27 mouse cellular contexts compared by ENCODE assay signal in the genomic region with DNA sequence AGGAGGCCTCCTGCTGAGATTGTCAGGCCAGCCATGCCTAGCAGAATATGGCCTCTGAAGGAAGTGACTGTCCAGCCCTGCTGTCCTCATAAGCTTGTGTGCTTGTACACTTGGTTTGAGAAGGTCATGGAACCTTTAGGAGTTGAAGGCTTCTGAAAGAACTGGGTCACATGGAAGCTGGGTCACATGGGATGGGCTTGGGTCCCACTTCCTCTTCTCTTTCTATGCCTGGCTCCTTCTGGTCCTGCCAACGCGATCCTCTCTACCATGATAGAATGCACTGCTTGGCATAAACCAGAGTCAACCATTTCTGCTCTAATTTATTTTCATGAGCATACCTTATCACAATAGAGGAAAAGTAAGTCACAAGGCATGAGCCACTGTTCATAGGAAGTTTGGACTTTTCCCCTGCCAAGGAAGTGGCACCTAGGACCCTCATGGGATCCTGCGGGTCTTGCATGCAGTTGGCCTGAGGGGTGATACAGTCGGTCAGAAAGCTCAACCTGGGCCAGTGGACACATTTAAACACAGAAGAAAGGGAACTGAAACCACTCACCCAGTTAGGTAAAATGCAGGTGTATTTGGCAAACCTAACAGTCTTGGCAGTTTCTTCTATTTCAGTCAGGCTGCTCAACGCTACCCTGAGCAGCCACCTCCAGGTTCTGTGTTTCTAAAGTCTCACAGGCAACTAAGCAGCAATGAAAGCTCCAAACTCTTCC.
DNase-seq lines count a peak whose midpoint lies in the region; ATAC-seq and TF ChIP-seq lines count a peak whose summit lies in the region.
"Had no signal": no experiment of that assay in that cellular context is flagged by ENCODE, and none has a peak within 500 bp of the region (broad histone marks: within the 10 kb centered on the region; RNA-seq: fewer than 3 reads in every experiment).

No protein-coding gene starts in this region.

- H3K9ac ChIP-seq in CH12.LX (ENCODE audit: insufficient read depth, low read depth): no peak overlapping the region
- H3K9ac ChIP-seq: embryonic facial prominence, embryonic 12.5 days; embryonic facial prominence, embryonic 15.5 days; forebrain, postnatal 0 days; heart, embryonic 12.5 days; heart, embryonic 15.5 days; hindbrain, embryonic 13.5 days; intestine, embryonic 15.5 days had no signal

- TF ChIP-seq EP300 in CH12.LX (IDR thresholded peaks at IDR 0.05; ENCODE audit: low read length): peak; percentile 83

- no peak overlapping the region; the same call in 1 of the 2 replicates for H3K4me2 ChIP-seq in CH12.LX (ENCODE audit: insufficient read depth, low read depth, poor library complexity, severe bottlenecking)
- H3K4me2 ChIP-seq: embryonic facial prominence, embryonic 12.5 days; embryonic facial prominence, embryonic 15.5 days; heart, embryonic 12.5 days; heart, embryonic 15.5 days; hindbrain, embryonic 13.5 days; intestine, embryonic 15.5 days had no signal

- TF ChIP-seq POLR2A in CH12.LX (IDR thresholded peaks at IDR 0.05; ENCODE audit: low read depth, low read length): no peak

- in situ Hi-C loops in CH12.LX (cut with MboI; ENCODE audit: low pct_ligation_motif_present, low pct_unique_long_range_greater_than_20kb, low sequenced_read_pairs): no loop called here

- peak; percentile 61; the same call in 1 of the 2 replicates for ATAC-seq in monocyte, adult 5-6 weeks (replicated peaks; ENCODE audit: insufficient number of reproducible peaks, low FRiP score, low TSS enrichment, poor library complexity, severe bottlenecking)
- ATAC-seq: forebrain, embryonic 14.5 days; forebrain, postnatal 0 days; hindbrain, embryonic 16.5 days; intestine, embryonic 15.5 days had no signal

- no peaks in the 10 kb centered on the region for H3K36me3 ChIP-seq in CH12.LX (replicated peaks in 1 of 2; ENCODE audit: control insufficient read depth in 1 of 2, insufficient read depth in 1 of 2, low read length in 1 of 2)
- H3K36me3 ChIP-seq: embryonic facial prominence, embryonic 12.5 days; embryonic facial prominence, embryonic 15.5 days; heart, embryonic 12.5 days; heart, embryonic 15.5 days; hindbrain, embryonic 10.5 days; hindbrain, embryonic 13.5 days; intestine, embryonic 15.5 days had no signal

- no peak for TF ChIP-seq CTCF in CH12.LX (conservative IDR thresholded peaks at IDR 0.05 in 1 of 2, IDR thresholded peaks at IDR 0.05 in 1 of 2; ENCODE audit: low read depth in 2 of 2, low read length in 2 of 2)

- no peaks in the 10 kb centered on the region for H3K79me2 ChIP-seq in CH12.LX (replicated peaks; ENCODE audit: control insufficient read depth, extremely low read depth, insufficient read depth, poor library complexity, severe bottlenecking)

- no peak for TF ChIP-seq RAD21 in CH12.LX (IDR thresholded peaks at IDR 0.05; ENCODE audit: low read depth, low read length)

- dilution Hi-C loops in CH12.LX (cut with MboI; ENCODE audit: extremely low pct_ligation_motif_present, extremely low pct_unique_long_range_greater_than_20kb, low sequenced_read_pairs): no loop called here

- H3K9me3 ChIP-seq in CH12.LX (replicated peaks; ENCODE audit: low read length): peaks cover 3% of the 10 kb centered on the region
- H3K9me3 ChIP-seq: embryonic facial prominence, embryonic 12.5 days; embryonic facial prominence, embryonic 15.5 days; heart, embryonic 12.5 days; heart, embryonic 15.5 days; hindbrain, embryonic 10.5 days; hindbrain, embryonic 13.5 days; intestine, embryonic 15.5 days had no signal

- no peak overlapping the region for H3K27ac ChIP-seq in CH12.LX (ENCODE audit: insufficient read depth, low read depth)
- H3K27ac ChIP-seq: embryonic facial prominence, embryonic 12.5 days; embryonic facial prominence, embryonic 15.5 days; gastrocnemius, adult 2 months; heart, embryonic 15.5 days; hindbrain, embryonic 10.5 days; hindbrain, embryonic 13.5 days; intestine, embryonic 15.5 days had no signal

- H3K4me3 ChIP-seq in CH12.LX (replicated peaks in 1 of 3; ENCODE audit: low read depth in 2 of 3, low read length in 2 of 3, poor library complexity in 1 of 3): no peak overlapping the region
- H3K4me3 ChIP-seq: embryonic facial prominence, embryonic 12.5 days; embryonic facial prominence, embryonic 15.5 days; gastrocnemius, adult 2 months; heart, embryonic 12.5 days; heart, embryonic 15.5 days; hindbrain, embryonic 10.5 days; hindbrain, embryonic 13.5 days; intestine, embryonic 15.5 days had no signal

- H3K4me1 ChIP-seq in CH12.LX (ENCODE audit: control insufficient read depth in 1 of 2, insufficient read depth in 2 of 2): peaks cover 6 to 23% of the 10 kb centered on the region in 2 experiments
- H3K4me1 ChIP-seq: heart, embryonic 12.5 days; heart, embryonic 15.5 days; hindbrain, embryonic 10.5 days; hindbrain, embryonic 13.5 days; intestine, embryonic 15.5 days had no signal

- no peaks in the 10 kb centered on the region for H3K27me3 ChIP-seq in CH12.LX (replicated peaks)
- H3K27me3 ChIP-seq: embryonic facial prominence, embryonic 12.5 days; embryonic facial prominence, embryonic 15.5 days; heart, embryonic 12.5 days; hindbrain, embryonic 13.5 days; intestine, embryonic 15.5 days had no signal

- DNase-seq in spleen, postnatal 36 days (ENCODE audit: low spot score in 2 of 2): peak; percentile 12 to 17
- DNase-seq in spleen, postnatal 10 days (ENCODE audit: low spot score in 2 of 2): no peak
- peak; percentile 79 for DNase-seq in CH12.LX (ENCODE audit: extremely low read depth)
- no peak for DNase-seq in layer of hippocampus, postnatal 36 days
- DNase-seq in ovary, postnatal 36 days (ENCODE audit: low spot score): no peak
- no peak for DNase-seq in cerebellum, postnatal 14 days
- DNase-seq: adrenal gland, adult 2 months; adrenal gland, postnatal 14 days; cerebellum, adult 11 months; cerebellum, adult 2 months; cerebellum, adult 9-11 months; cerebellum, postnatal 36 days; forebrain, postnatal 0 days; gastrocnemius, adult 2 months; gastrocnemius, postnatal 25 days; heart, postnatal 10 days; heart, postnatal 36 days had no signal

TF ChIP-seq in CH12.LX, 34 proteins besides CTCF, POLR2A, EP300 and RAD21:
- peak; percentile 81 for TF ChIP-seq USF2 (conservative IDR thresholded peaks at IDR 0.05; ENCODE audit: low read depth, low read length)
- TF ChIP-seq MAZ (IDR thresholded peaks at IDR 0.05; ENCODE audit: low read depth, low read length): no peak
- no peak for TF ChIP-seq PAX5 (IDR thresholded peaks at IDR 0.05; ENCODE audit: low read length)
- TF ChIP-seq USF1 (IDR thresholded peaks at IDR 0.05; ENCODE audit: low read depth, low read length): peak; percentile 67
- TF ChIP-seq KAT2A (IDR thresholded peaks at IDR 0.05; ENCODE audit: insufficient replicate concordance, low read length): no peak
- no peak for TF ChIP-seq JUN (IDR thresholded peaks at IDR 0.05; ENCODE audit: insufficient read depth, low read depth, low read length)
- TF ChIP-seq MAFK (IDR thresholded peaks at IDR 0.05; ENCODE audit: insufficient replicate concordance, low read length): no peak
- no peak for TF ChIP-seq CHD1 (IDR thresholded peaks at IDR 0.05; ENCODE audit: low read depth, low read length)
- no peak for TF ChIP-seq NELFE (IDR thresholded peaks at IDR 0.05; ENCODE audit: low read depth, low read length)
- TF ChIP-seq UBTF (IDR thresholded peaks at IDR 0.05; ENCODE audit: low read depth, low read length): no peak
- no peak for TF ChIP-seq ELF1 (IDR thresholded peaks at IDR 0.05; ENCODE audit: low read depth, low read length)
- no peak for TF ChIP-seq MEF2A (IDR thresholded peaks at IDR 0.05; ENCODE audit: borderline replicate concordance, low read depth, low read length)
- TF ChIP-seq MXI1 (IDR thresholded peaks at IDR 0.05; ENCODE audit: low read depth, low read length): no peak
- TF ChIP-seq ZNF384 (IDR thresholded peaks at IDR 0.05; ENCODE audit: low read depth, low read length): no peak
- TF ChIP-seq TCF12 (IDR thresholded peaks at IDR 0.05; ENCODE audit: low read depth, low read length): no peak
- no peak for TF ChIP-seq HCFC1 (IDR thresholded peaks at IDR 0.05; ENCODE audit: low read depth, low read length)
- TF ChIP-seq CHD2 (IDR thresholded peaks at IDR 0.05; ENCODE audit: low read length): no peak
- TF ChIP-seq RCOR1 (conservative IDR thresholded peaks at IDR 0.05; ENCODE audit: low read depth, low read length): 0 out of 2 replicates have a peak, but pooled peaks have one; percentile 45
- TF ChIP-seq JUND (conservative IDR thresholded peaks at IDR 0.05; ENCODE audit: low read depth, low read length): no peak
- TF ChIP-seq MAX (IDR thresholded peaks at IDR 0.05; ENCODE audit: low read length): peak; percentile 51; the same call in 1 of the 2 replicates
- no peak for TF ChIP-seq ZMIZ1 (IDR thresholded peaks at IDR 0.05; ENCODE audit: low read depth, low read length)
- TF ChIP-seq E2F4 (IDR thresholded peaks at IDR 0.05; ENCODE audit: insufficient replicate concordance, low read depth, low read length): no peak
- TF ChIP-seq MYC (IDR thresholded peaks at IDR 0.05; ENCODE audit: low read depth, low read length): no peak
- no peak for TF ChIP-seq SIN3A (IDR thresholded peaks at IDR 0.05; ENCODE audit: low read length)
- TF ChIP-seq NRF1 (IDR thresholded peaks at IDR 0.05; ENCODE audit: low read depth, low read length): no peak
- no peak for TF ChIP-seq ZC3H11A (IDR thresholded peaks at IDR 0.05; ENCODE audit: low read depth, low read length)
- no peak for TF ChIP-seq TBP (conservative IDR thresholded peaks at IDR 0.05; ENCODE audit: low read depth, low read length)
- TF ChIP-seq POLR2AphosphoS2 (IDR thresholded peaks at IDR 0.05; ENCODE audit: low read depth, low read length): no peak
- TF ChIP-seq SMC3 (IDR thresholded peaks at IDR 0.05; ENCODE audit: low read depth, low read length): no peak
- no peak for TF ChIP-seq ETS1 (conservative IDR thresholded peaks at IDR 0.05; ENCODE audit: low read depth, low read length)
- no peak for TF ChIP-seq ZKSCAN1 (IDR thresholded peaks at IDR 0.05; ENCODE audit: borderline replicate concordance, low read depth, low read length)
- TF ChIP-seq GABPA (IDR thresholded peaks at IDR 0.05; ENCODE audit: insufficient replicate concordance, low read depth, low read length): no peak
- TF ChIP-seq IRF4 (IDR thresholded peaks at IDR 0.05; ENCODE audit: low read depth, low read length): peak; percentile 83
- no peak for TF ChIP-seq BHLHE40 (IDR thresholded peaks at IDR 0.05; ENCODE audit: low read depth, low read length)

Comparison
In these comparisons a context has a peak if more than half of its experiments do, and no peak if none do; other contexts are left out.
1. DNase-seq: peak in spleen, postnatal 36 days (2 of 2) and CH12.LX (single experiment); none in spleen, postnatal 10 days (0 of 2), layer of hippocampus, postnatal 36 days (0 of 2), ovary, postnatal 36 days (single experiment) and cerebellum, postnatal 14 days (0 of 2).